Mouse (Mus musculus): ENCODE data around the gene Kcnq1.

Gene Kcnq1

DNA sequence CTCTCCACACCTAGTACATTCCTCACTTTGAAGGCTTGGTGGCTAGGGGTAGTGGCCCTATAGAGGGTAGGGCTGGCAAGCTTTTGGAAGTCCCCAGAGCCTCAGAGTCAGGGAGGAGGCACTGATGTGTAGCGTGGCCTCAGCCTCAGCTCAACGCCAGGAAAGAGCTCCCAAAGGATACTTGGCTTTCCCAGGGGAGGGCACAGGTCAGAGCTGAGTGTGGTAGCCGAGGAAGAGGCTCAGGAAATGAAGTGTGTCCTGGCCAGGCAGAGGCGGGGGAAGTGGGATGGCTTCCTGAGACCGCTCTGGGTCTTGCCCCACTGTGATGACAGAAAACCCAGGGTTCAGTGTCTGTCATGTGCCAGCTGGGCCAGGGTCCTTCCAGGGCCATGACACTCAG is 30.4 kb downstream of the Kcnq1 start:
- DNase-seq (ENCODE audit: low spot score in 2 of 2): no peak

DNA sequence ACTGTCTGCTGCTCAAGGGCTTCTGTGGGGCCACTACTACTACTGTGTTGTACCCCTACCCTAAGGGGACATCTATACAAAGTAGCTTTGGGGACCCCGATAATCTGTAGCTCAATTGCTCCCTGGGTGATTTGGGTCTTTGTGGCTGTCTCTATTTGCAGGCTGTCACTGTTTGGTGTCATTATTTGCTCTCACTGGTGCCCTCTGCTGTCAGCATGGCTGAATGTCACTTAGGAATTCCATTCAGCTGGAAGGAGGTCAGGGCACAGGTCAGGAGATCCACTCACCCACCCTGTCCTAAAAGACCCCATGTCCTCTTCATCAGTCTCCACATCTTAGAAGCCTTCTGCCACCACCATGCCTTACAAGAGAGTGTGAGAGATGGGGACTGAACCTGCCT is 32.6 kb downstream of the Kcnq1 start:
- peak in 1 of 2 experiments; percentile 42 for DNase-seq (ENCODE audit: low spot score in 2 of 2)

DNA sequence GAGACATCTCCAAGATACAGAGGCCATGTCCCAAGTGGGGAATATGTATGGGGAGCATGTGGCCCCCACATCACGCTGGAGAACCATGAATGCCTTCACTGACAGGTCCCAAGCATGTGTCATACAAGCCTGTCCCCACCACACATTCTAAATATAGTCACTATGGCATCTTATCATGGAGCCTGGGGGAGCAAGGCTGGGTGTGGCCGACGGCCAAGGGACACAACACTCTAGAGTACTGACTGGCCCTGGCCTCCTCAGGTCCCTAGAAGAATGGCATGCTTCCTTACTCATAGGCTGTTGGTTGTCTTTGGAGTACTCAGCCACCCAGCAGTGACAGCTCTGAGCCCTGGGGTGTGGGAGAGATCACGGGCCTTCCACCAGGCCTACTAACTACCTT is 33.8 kb downstream of the Kcnq1 start:
- DNase-seq (ENCODE audit: low spot score in 2 of 2): no peak

DNA sequence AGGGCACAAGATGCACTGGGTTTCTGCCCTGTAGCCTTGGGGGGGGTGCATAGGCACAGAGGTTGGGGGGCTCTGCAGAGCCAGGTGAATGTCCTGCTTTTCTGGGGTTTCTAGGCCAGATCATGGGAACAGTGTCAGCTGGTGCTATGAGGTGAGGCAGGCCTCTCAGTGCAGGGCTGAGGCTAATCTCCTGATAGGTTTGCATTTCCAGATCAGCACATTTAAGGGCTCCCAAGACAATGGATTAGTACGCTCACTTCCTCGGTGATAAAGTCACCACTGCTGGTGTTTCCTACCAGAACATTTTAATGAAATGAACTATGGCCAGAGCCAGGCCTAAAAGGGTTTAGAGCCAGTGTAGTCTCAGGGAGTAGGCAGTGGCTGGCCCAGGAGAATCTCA is 36.5 kb downstream of the Kcnq1 start:
- DNase-seq (ENCODE audit: low spot score in 2 of 2): no peak

DNA sequence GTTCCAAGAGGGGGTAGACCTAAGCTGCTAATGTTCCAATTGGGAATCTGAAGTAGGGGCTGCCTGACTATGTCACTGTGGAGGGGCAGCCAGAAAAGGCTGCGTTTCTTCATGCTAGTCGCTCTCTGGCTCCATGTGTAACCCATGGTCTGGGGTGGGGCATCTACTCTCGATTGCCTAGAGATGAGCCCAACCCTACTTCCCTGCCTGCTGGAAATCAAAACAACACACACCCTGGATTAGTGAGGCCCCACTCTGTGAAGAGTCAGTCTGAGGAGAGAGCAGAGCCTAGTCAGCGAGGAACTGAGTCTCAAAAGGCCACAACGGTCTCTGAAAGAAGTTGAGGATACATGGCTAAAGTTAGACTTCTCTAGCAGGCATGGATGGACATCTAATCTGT is 40.9 kb downstream of the Kcnq1 start:
- no peak for DNase-seq (ENCODE audit: low spot score in 2 of 2)

DNA sequence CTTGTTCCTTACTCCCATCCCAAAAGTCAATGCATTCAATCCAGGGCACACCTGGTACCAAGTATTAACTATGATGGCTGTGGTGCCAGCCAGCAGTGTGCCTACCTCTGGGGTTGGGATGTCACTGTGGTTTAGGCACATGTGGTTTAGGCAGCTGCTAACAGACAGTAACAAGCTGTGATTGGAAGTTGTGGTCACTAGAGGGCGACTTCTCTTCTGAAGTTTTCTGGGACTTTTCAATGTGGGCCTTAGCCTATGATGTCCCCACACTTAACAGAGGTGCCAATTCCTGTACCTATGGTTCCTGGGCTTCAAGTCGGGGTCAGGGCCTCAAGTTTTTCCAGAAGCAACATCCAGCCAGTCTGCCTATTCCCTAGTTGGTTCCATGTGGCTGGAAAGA is 45.0 kb downstream of the Kcnq1 start:
- DNase-seq (ENCODE audit: low spot score in 2 of 2): peak in 1 of 2 experiments; percentile 28

DNA sequence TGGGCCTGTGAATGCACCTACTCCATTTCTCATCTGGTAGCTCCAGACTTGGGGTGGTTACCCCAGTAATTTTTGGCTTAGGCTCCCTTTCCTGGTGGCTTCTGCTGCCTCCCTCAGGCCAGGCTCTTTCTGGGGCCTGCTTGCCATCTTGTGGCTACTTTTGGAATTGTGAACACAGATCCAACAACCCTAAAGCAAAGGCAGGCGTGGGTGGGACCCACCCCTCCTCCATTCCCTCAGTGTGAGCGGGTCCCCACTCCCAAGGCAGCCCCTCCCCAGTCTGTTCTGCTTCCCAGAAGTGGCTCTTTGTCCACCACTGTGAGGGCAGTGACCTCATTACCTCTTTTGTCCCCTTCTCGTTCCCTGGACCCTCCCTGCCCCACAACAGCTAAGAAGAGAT is 46.2 kb downstream of the Kcnq1 start:
- peak in 1 of 2 experiments; percentile 13 for DNase-seq (ENCODE audit: low spot score in 2 of 2)

DNA sequence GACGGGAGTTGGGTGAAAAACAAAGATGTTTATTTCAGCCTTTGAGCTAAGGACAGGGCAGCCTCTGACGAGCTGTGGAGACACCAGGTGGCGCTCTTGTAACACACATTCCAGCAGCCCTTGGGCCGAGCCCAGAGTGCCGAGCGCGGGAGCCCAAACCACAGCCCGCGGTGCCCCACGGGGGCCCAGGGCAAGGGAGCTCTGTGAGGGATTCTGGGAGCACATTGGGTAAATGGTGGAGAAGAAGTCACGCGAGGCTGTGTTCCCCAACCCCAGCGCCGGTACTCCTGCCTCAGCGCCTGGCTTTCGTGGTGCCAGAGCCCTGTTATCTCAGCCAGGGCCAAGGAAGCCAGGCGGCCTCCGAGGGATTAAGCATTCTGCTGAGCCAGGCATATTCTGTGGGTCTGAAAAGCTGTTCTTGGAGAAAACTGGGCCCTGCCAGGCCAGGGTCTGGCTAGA is 47.8 kb downstream of the Kcnq1 start:
- DNase-seq (ENCODE audit: low spot score in 2 of 2): peak; percentile 39 to 76

DNA sequence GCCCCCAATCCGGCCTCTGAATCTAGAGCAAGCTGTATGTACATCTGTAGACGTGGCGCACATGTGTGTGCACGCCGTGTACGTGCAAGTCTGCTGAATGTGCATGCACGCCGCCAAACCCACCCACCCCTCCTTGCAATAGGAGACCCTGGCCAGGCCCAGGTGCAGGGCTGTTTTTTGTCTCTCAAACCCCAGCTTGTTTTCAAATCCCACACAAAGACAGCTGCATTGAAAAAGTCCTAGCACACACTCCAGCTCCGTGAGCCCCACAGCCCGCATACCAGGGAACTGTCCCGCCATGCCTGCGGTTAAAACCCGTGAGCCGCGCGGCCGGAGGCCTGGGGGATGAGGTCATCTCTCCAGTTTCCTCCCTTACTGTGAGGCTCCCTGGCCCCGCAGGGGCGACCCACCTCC is 48.3 kb downstream of the Kcnq1 start:
- DNase-seq (ENCODE audit: low spot score in 2 of 2): no peak

DNA sequence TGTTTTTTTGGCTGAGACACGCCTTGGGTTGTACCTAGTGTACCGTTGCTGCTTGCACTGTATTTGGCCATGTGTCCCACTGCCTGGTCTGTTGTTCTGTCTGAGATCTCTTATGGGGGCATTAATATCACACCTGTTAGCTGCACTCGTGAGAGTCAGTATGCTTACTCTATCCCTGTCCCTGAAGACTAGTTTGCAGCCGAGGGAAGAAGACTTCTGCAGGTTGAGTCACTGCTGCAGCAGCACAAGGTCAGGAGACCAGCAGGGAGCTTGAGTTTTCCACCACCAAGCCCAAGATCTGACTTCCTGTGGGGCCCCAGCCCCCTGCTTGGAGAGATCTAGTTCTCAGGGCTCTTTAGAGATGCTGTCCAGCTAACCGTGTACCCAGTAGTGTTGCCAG is 49.1 kb downstream of the Kcnq1 start:
- no peak for DNase-seq (ENCODE audit: low spot score in 2 of 2)

DNA sequence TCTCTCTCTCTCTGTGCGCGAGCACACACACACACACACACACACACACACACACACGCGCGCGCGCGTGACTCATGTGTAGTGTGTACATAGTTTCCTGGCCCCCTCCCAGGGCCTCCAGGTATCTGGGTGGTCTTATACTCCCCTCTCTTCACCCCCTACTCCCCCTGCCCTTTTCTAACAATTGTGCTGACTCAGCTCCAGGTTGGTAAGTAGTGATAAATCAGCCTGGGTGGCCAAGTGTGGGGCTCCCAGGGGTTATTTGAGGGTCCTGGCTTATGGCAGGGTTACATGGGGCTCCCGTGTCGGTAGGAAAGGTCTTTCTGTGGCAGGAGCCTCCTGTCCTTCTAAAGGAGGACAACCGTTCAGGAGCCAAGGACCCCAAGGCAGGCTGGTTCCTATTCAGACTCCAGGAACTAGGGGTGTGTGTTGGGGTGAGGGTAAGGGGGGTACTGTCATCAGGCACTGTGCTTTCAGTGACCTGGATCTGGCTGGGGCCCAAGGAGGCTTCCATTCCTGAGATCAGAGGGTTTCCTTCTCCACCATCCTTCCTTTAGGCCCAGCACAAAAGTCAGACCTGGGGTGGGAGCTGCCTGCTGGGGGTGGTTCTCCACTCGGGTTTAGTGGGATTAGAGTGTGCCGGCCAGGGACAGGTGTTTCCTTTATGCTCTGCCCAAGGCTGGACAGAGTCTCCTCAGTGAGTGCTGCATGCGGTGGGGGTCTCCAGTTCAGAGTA is 52.7 kb downstream of the Kcnq1 start:
- DNase-seq (ENCODE audit: low spot score in 2 of 2): no peak

DNA sequence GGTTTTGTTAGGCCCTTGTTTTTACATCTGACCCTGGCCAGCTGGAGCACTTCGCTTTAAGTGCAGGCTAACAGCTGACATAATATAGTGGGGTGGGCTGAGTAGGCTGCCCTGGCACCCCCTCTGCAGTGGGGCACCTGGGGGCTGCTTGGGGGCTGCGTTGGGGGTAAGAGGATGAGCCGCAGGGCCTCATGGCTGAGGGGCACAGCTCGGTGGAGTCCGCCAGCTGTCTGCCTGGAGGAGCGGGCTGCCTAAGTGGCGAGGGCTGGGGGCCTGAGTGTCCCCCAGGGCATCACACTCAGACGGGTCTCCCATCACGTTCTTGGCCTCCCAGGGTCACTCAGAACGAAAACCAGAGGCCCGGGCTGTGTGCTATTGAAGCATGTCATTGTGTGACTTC is 53.3 kb downstream of the Kcnq1 start:
- DNase-seq (ENCODE audit: low spot score in 2 of 2): no peak

DNA sequence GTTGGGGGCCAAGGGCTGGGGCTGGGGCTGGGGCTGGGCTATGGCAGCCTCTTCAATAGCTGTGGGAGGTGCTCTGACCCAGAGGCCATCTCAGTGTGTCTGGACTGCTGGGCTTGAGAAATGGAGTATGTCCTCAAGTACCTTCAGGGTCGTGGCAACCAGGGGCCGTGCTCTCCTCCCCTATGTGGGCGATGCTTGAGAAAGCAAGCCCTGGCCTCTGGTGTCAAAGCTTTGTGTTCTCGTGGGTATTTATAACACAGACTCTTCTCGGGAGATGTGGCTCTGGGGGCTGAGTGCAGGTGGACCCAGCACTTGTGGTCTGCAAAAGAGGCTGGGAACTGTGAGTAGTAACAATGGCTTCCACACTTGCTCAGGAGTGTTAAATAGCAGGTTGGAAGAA is 53.9 kb downstream of the Kcnq1 start:
- no peak for DNase-seq (ENCODE audit: low spot score in 2 of 2)

DNA sequence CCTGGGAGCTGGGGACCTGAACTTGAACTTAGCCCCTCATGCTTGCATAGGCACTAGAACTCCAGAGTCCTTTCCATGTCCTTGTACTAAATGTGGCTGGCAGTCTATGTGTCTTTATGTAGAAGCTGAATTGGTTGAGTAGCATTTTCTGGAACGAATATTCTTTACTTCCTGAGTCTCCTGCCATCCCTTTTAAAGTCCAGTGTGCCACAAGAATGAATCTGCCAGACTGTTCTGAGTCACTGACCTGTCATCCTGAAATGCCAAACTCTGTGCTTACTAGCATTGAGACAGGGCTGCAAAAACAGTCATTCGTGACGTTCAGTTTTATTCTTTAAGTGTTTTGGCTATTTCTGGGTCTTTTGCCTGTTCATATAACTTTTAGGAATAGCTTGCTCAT is 55.9 kb downstream of the Kcnq1 start:
- DNase-seq (ENCODE audit: low spot score in 2 of 2): no peak

DNA sequence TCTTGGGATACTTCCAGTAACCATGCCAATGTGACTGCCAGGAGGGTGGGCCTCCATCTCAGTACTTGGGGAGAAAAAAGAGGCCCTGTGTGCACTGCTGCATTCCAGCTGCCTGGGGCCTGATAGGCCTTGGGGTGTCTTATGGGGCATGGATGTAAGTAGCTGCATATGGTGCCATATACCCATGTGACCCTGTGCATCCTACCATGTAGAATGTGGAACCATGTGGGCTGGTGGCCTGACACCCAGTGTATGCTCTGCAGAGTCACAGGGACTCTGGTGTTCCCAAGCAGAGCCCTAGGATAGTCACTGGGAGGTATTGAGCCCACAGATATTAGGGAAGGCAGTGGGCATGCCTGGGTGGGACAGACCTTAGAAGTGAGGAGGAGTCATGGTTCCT is 57.9 kb downstream of the Kcnq1 start:
- no peak for DNase-seq (ENCODE audit: low spot score in 2 of 2)

DNA sequence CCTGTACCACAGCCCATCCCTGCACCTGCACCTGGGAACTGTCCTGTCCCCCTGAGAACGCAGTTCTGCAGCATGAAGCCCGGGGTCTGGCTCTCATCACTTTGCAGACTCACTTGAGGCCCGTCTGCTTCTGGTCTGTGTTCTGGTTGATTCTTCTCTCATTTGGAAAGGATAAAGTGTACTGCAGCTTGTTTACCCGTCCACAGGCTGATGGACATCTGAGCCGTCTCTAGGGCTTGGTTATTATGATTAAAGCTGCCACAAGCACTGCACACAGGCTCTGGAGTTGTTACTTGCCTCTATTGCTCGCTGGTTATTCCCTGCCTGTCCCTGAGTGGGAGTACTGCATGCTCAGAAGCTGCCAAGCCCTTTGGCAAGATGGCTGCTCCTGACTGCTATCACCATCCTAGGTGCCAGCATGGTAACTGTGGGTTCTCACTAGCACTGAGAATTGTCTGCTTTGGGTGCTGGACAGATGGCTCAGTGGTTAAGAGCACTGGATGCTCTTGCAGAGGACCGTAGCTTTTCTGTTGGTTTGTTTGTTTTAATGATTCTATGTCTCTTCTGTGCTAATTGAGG is 59.6 kb downstream of the Kcnq1 start:
- DNase-seq (ENCODE audit: low spot score in 2 of 2): no peak

DNA sequence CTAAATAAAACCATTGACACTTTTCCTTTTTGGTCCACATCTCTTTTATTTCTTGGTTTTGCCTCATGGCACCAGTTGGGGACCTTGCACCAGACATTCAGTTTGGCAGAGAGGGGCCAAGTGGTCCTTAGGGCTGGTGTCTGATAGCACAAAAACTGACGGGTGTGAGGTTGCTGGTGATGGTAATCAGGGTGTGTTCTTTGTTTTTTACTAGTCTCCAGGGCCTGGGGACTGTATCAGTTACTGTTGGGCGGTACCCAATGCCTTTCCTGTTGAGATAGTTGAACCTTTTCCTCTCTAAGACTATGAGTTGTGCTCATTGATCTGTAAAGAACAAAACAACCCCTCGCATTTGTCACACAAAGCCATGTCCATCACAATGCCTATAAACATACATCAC is 61.1 kb downstream of the Kcnq1 start:
- no peak for DNase-seq (ENCODE audit: low spot score in 2 of 2)

DNA sequence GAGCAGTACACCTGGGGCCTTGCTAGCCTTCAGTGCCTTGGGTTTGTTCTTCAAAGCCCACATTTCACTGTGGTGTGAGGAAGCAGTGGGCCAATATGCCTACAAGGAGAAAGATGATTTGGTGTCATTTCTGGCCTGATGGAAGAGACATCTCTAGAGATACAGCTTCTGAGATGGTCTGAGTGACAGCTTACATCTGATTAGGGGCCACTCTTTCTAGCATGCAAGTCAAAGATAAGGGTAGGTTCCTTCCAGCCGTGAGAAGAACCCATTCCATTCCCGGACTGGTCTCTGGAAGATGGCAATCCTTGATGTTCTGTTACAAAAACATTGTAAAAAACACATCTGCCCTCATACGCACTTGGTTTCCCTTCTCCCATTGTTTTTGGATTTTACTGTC is 63.2 kb downstream of the Kcnq1 start:
- no peak for DNase-seq (ENCODE audit: low spot score in 2 of 2)

DNA sequence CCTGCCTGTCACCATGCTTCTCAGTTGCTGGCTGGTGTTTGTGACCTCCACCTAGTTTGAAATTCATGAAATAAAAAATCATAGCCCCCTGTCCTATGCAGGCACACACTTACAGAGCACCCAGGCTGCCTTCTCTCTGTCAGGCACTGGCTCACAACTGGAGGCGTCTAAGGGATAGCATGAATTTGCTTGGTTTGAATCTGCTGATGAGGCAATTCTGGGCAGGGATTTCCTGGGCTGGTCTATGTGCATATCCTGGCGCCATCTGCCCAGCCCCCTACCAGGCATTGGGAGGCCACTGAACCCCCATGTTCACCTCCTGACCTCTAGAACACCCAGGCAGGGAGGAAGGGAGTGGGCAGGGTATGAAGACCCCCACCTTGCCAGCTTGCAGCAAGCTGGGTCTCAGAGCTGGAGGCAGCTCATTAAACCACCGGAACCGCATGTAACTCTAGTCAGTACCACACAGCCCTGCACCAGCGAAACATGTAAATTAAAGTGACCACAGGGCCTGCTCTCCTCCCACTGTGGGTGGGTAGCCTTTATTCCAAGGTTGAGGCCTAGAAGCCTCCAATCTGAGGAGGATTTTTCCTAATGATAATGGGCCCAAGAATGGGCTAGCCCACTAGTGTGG is 66.9 kb downstream of the Kcnq1 start:
- no peak for DNase-seq (ENCODE audit: low spot score in 2 of 2)

DNA sequence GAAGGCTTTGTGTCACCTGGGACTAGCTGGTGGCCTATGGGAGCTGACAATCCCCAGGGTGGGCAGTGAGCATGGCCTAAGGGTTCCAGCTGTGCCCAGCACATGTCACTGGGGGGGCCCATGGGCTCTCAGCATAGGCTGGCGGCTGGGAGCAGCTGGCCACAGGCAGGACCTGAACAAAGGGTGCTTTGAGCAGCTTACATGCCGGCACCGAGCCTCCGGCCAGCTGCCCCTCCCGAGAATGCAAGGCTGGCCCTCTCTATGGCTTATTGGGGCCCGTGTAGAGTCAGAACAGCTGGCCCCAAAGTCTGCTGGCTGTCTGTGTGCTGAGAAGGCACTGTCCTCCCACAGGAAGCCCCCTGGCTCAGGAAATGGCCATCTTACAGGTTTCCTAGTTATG is 68.5 kb downstream of the Kcnq1 start:
- no peak for DNase-seq (ENCODE audit: low spot score in 2 of 2)

DNA sequence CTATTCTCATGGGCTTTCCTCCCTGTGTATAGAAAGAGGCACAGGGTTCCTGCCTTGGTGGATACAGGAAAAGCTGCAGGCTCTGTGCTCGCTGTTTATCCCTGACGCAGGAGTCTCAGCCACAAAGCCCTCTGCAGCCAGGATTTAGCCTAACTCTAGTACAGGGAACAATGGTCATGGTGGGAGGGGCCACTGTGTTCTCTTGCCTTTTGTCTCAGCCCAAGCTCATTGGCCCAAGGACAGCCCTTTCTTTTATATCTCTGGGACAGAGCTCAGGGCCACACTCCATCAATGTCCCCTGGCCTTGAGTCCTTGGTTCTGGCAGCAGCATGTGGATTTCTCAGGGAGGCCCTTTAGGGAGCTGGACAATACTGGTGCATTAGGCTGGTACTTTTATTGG is 72.7 kb downstream of the Kcnq1 start:
- DNase-seq (ENCODE audit: low spot score in 2 of 2): no peak

DNA sequence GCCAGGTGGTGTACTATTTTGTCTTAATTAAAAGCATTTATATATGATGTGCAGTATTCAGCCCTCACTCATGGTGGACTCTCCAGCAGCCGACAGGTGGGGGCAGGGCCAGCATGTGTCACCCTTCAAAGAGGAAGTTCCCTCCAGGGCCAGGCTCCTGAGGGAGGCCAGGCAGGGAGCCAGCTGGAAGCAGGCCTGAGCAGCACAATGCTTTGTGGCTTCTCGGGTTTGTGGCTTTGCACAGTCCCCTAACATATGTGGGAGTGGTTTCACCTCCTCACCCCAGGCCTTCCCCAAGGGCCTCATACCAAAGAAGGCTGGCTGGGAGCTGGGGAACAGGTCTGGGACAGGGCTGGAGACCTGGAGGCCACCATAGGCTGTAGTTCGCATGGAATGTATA is 74.6 kb downstream of the Kcnq1 start:
- no peak for DNase-seq (ENCODE audit: low spot score in 2 of 2)

DNA sequence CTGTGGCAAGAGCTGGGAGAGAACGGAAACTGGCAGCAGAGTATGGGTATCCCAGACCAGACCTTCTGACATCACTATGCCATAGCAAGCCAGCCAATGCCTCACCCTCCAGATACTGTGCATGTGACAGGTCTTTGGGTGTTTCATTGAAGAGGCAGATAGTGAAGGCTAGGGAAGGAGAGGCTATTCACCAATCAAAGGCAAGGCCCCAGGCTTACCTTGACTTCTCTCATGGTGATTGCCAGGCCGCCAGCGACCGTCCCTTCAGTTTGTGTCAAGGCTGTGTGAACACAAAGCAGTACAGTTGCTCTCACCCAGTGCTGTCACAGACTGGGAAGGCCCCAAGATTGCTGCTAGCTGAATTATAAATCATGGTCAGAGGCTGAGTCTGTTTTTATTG is 75.1 kb downstream of the Kcnq1 start:
- DNase-seq (ENCODE audit: low spot score in 2 of 2): no peak
